Mouse (Mus musculus) brain, adult 2 months (tissue): ENCODE results near the gene Pomgnt2.

Source experiments
- DNase-seq: peaks from one replicate; pipeline ENCODE4 v3.0.0; 2011; ENCODE audit warnings: low read depth, low spot score

Pomgnt2 gene

DNA sequence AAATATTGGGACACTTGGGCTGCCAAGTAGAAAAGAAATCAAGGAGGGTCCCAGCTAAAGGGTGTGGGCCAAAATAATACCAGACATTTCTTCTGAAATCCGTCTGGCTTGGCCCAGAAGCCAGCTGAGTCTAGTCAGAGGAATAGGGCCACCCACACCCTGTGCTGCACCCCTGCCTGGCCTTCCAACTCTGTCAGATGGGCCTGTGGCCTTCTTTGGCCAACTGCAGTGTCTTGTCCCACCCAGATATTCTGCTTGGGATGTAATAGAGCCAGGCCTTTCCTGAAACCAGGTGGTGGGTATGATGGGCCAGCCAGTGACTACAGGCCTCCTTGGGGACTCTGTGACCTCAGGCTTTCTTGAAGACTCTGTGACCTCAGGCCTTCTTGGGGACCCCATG lies 23.7 kb downstream of the Pomgnt2 start:
- no peak for DNase-seq

DNA sequence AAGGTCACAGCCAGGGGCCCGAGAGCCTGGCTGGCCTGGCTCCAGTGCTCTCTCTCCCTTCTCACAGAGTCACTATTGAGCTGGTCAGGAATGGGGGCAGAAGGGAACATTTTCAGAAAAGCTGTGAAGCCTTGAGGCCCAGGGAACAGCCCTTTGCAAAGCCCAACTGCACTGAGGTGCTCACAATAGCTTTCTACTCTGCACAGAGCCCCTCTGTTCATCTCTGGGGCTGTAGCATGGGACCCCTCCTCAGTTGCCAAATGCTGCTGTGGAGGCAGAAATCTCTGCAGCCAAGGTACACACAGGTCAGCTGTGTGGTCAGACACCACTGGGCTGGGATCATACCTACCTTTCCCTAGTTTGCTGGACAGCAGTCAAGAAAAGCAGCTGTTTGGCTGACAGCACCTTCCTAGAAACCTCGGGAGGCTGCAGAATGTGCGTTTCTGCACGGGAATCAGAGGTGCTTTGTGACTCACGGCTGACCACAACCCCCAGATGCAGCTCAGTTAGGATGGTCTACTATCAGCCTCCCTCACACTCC lies 27.0 kb downstream of the Pomgnt2 start:
- DNase-seq: no peak

DNA sequence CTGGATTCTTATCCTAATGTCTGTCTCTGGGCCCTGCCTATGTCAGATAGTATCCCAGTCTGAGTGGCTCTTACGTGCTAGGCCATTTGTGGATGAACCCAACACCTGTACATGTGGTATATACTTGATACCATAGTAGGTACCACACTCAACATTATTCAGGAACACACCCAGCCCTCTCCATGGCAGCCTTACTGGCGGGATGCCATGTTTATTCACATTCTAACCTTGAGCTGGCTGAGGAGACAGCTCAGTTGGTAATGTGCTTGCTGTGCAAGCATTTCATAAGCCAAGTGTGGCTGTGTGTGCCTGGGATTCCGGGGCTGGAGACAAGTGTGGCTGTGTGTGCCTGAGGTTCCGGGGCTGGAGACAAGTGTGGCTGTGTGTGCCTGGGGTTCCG lies 28.7 kb downstream of the Pomgnt2 start:
- DNase-seq: no peak

DNA sequence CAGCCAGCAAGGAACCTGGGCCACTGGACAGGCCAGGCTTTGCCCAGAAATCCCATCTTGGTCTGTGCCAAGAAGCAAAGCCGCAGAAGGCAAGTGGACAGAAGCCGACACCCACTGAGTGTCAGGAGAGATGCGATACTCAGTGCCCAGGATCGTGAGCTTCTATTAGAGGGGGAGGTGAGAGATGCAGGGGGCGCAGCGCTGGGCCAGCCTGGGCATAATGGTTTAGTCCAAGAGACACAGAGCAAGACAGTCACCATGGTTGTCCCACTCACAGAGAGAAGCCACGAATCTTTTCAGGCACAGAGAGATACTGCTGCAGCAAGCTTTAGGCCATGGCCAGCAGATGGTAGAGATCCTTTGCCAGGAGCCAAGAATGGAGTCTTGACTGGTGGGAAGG lies 32.0 kb downstream of the Pomgnt2 start:
- DNase-seq: peak; percentile 67

DNA sequence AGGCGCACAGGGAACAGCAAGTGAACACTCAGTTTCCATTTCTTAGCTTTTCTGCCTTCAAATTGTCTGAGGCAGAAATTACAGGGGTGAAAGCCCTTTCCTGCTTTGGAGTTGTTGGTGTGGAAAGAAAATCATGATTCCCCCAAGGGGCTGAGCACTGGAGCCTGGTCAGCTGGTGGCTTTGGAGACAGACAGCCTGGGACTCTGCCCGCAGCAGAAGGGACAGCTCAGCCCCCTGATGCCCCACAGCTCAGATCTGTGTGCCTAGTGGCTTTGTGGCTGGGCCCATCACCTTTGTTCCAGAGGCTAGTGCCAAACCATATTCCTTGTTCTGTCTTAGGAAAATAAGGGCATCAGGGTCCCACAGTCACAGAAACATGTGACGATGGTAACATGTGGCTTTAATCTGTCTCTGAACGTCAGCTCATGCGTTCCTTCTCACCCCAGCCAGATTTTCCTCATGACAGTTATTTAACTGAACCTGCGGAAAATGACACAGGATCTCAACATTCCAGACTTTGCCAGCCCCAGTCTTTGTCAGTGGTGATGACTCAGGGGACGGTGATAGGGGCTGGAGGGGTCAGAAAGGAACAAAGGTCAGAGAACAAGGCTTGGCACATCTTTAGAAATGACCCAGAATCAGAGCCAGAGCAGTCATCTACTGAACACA lies 36.8 kb downstream of the Pomgnt2 start:
- DNase-seq: no peak

DNA sequence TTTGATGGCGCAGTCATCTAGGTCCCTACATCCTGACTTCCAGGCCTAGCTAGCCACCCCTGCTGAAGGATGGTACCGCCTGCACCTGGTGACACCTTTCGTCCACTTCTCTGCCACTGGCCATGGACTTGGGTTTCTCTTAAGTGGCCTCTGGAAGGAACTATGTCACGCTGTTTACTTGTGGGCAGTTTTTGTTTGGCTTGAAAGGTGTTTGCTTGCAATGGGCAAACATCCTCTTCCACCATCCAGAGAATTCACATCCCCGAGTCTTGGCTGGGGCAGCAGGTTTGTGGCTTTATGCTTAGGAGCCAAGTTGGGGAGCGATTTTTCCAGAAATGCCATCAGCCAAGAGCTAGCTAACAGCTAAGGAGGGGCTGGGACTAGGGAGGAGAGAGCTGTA lies 44.3 kb downstream of the Pomgnt2 start:
- no peak for DNase-seq

DNA sequence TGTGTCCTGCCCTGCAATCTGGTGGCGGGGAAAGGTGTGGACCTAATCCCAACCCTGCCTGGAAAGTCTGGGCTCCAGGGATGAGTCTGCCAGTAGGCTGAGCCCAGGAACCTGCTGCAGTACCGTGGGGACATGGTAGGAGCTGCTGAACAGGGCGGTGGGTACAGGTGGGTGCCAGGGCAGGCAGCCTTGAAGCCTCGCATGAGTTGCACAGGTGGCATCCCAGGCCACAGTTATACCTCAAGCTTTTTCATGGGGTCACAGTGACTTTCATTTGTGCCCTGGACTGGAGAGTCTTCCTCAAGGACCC lies 45.8 kb downstream of the Pomgnt2 start:
- no peak for DNase-seq

DNA sequence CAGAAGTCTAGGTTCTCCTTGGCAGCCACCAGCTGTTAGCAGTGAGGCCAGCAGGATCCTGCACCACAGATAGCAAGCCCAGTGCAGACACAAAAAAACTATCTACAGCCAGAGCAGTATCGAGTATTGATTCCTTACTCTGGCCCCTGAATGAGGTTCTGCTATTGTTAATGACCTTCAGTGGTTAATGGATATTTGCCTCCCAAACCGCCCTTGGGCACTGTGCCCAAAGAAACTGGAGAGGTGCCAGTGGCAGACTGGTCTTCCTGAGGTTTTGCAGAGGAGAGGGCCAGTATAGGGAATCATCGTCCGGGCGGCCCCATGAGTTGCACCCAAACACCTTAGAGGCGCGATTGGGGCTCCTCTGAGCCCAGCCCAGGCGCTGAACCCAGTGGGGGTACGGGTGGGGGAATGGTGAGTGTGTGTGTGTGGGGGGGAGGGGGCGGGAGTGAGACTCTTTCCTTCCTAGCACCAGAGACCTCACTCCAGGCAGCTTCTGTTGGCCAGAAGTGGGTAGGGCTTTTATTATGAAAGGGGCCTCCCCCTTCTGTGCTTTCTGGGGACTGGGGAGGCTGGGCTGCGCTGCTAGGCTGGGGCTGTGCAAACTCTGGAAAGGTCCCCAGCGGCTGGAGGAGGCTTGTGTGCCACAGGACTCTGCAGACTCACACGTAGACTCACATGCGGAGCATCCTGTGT lies 46.3 kb downstream of the Pomgnt2 start, which contains the start of gene Fam198a:
TSS of gene Fam198a (plus strand) at position 571 of the 696 bp plus-strand sequence.
- peak; percentile 24 for DNase-seq

DNA sequence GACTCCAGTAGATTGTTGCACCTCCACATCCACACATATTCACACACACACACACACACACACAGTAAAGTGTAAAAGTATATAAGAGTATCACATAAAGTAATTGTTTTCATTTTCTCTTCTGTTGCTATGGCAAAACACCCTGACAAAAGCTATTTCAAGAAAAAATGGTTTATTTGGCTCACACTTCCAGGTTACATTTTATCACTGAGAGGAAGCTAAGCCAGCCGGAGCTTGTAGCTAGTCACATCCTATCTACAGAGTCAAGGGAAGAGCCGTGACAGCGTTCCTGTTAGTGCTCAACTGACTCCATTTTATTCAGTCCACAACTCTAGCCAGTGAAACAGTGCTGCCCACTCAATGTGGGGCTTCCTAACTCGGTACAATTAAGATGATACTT lies 48.5 kb downstream of the Pomgnt2 start:
- peak; percentile 36 for DNase-seq

DNA sequence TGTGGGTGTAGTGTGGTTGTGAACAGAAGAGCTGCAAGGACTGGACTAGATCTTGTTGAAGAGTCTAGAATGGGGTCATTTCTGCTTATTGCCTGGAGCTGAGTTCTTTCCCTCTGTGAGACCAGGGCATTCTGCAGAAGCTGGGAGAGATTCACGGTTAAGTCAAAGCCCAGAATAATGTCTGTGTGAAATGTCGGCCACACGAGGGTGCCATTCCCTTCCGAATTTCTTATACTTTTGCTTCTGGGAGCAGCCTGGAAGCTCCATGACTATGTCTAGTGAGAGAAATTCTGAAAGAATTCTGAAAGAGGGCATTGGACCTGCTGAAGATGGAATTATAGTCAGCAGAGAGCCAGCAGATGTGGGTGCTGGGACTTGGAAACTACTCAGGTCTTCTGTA lies 49.1 kb downstream of the Pomgnt2 start:
- DNase-seq: peak; percentile 86

DNA sequence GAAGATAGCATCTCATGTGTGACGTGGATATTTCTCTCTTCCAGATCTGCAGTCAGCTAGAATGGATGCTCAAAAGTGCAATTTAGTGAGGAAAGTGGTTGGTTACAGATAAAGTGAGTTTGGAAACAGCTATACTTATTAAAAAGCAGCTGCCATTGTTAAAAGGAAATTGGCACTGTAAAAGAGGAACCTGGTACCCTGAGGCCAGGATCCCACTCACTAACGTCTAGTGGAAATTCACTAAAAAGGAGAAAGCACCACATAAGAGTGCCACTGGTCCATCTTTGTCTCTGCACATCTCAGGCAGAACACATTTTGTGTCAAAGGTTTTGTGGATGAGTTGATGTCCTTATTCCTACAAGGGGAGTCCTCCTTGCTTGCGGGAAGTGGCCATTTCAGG lies 53.3 kb downstream of the Pomgnt2 start:
- DNase-seq: no peak

DNA sequence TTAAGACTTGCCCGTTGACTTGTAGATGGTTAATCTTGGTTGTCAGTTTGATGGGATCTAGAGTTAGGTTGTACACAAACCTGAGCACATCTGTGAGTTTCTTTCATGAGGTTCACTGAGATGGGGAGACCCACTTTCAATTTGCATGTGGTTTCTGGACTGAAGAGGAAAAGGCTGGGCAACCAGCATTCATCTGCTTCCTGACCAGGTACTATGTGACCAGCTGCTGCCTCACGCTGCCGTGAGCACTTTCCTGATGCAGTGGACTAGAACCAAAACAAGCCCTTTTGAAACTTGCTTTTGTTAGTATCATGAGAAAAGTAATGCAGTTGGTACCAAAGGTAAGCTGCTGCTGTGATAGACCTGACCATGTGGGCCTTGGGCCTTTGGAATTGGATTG lies 53.9 kb downstream of the Pomgnt2 start:
- no peak for DNase-seq

DNA sequence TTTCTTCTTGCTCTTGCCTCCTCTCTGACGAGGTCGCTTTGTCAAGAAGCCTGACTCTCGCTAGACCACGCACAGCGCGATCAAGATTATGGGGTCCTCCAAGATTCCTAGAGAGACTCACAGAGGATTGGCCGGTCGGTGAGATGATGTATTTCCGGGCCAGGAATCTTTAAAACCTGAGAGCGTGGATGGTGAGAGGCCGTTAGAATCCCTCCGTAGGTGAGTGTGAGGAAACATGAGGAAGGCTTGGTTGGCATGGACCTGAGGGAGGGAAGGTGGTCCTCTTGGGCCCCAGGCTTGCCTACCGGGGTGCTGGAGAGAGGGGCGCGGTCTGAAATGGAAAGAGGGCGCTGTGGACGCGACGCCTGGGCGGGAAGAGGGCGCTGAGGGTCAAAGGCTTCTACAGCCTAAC lies 59.0 kb downstream of the Pomgnt2 start:
- DNase-seq: peak; percentile 78

DNA sequence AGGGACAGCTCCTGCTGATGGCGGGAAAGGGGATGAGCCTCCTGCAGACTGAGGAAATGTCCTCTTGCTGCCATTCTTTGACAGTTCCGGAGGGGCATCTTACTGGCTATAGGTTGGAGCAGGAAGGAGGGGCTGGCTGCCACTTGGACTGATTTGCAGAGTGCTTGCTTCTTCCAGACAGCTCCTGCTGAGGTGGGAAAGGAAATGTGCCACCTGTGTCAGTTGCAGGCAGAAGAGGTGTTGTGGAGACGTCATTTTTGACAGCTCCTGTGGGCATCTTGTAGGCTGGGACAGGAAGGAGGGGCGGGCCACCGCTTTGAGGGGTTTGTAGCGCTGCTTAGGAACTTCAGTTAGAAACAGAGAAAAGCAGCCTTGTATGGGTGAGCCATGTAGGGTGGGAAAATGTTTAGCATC lies 59.5 kb downstream of the Pomgnt2 start:
- peak; percentile 49 for DNase-seq

DNA sequence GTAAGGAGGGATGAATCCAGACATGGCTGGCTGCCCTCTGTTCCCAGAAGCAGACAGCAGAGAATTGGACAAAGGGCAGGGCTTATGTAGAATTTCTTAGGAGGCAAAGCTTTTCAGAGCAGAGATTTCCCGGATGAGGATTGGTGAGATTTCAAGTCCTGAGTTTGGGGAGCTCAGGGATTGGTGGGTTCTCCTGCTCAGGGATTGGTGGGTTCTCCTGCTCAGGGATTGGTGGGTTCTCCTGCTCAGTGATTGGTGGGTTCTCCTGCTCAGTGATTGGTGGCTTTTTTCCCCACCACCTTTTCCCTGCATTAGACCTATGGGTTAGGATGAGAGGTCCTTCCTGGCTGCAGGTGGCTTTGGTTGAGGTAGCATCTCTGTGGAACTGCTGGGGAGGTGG lies 60.0 kb downstream of the Pomgnt2 start:
- DNase-seq: peak; percentile 88

DNA sequence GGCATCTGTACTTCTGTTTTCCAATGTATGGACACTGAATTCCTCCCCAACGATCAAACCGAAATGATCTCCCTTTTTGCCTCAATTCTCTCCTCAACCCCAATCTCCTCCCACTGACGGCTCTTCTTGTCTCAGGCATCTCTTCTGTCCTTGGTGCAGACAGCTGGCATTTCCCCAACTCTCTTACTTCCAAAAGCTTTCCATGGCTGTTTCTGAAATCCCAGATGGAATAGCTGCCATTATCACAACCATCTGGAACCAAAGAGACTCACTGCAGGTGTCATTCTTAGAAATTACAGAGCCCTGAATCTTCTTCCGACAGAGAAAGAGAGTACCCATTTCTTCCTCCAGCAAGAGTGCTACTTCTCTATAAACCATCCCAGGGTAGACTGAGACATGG lies 62.1 kb downstream of the Pomgnt2 start:
- DNase-seq: peak; percentile 66
